Mouse (Mus musculus) heart, embryonic 14.5 days (tissue): ENCODE measurements around the gene Tmc4. TPM values are rescaled to one million over a fixed set of nuclear protein-coding genes. Genes with fewer than 3 reads are reported as not detected.
"Not testable (repeated sequence)": the region's sequence is repeated elsewhere in the genome, so short reads cannot be mapped to it uniquely, and the experiment has no call there.

Experiments used
- ATAC-seq: fragments of 200-750 bp; cut with Nextera tagmentation; 2 replicates; pipeline ENCODE4 v1.8.0; 2017; ENCODE audit warnings: low read depth, moderate TSS enrichment; ENCODE audit not compliant: insufficient number of reproducible peaks, insufficient read depth, low FRiP score
- H3K27ac ChIP-seq, 2 experiments: fragments of 200-500 bp in 1 of 2; fragments of 300-500 bp in 1 of 2; sonication (generic) in 1 of 2; replicated peaks in 1 of 2; 2 replicates each; pipeline ENCODE4 v1.5.1; 2012 to 2014; ENCODE audit warnings: low read depth in 2 of 2, low read length in 2 of 2, control low read depth in 1 of 2, mild to moderate bottlenecking in 1 of 2, mixed read lengths in 1 of 2; ENCODE audit not compliant: control insufficient read depth in 1 of 2, insufficient read depth in 1 of 2
- H3K27me3 ChIP-seq: fragments of 300-500 bp; sonication (generic); 2 replicates; pipeline ENCODE4 v1.6.1; 2014; ENCODE audit warnings: mild to moderate bottlenecking, low read length, control low read depth; ENCODE audit not compliant: control insufficient read depth, insufficient read depth
- H3K36me3 ChIP-seq: fragments of 300-500 bp; sonication (generic); 2 replicates; pipeline ENCODE4 v1.6.1; 2014; ENCODE audit warnings: mild to moderate bottlenecking, control low read depth, low read length, mixed read lengths; ENCODE audit not compliant: control insufficient read depth, insufficient read depth
- H3K4me1 ChIP-seq, 2 experiments: fragments of 200-500 bp in 1 of 2; fragments of 300-500 bp in 1 of 2; sonication (generic) in 1 of 2; 2 replicates each; pipeline ENCODE4 v1.6.1; 2012 to 2014; ENCODE audit warnings: low read length in 2 of 2, control low read depth in 1 of 2, mixed read lengths in 1 of 2; ENCODE audit not compliant: control insufficient read depth in 2 of 2, insufficient read depth in 2 of 2
- H3K4me2 ChIP-seq: fragments of 300-500 bp; sonication (generic); 2 replicates; pipeline ENCODE4 v1.6.1; 2014; ENCODE audit warnings: mild to moderate bottlenecking, low read length
- H3K4me3 ChIP-seq, 2 experiments: fragments of 200-500 bp in 1 of 2; fragments of 300-500 bp in 1 of 2; sonication (generic) in 1 of 2; 2 replicates each; pipeline ENCODE4 v1.5.1; 2012 to 2014; ENCODE audit warnings: low read length in 2 of 2, mild to moderate bottlenecking in 2 of 2, control low read depth in 1 of 2, low read depth in 1 of 2, moderate library complexity in 1 of 2; ENCODE audit not compliant: control insufficient read depth in 1 of 2, insufficient read depth in 1 of 2
- H3K9ac ChIP-seq: fragments of 300-500 bp; sonication (generic); 2 replicates; pipeline ENCODE4 v1.6.1; 2014; ENCODE audit warnings: mild to moderate bottlenecking, low read length
- H3K9me3 ChIP-seq: fragments of 300-500 bp; sonication (generic); 2 replicates; pipeline ENCODE4 v1.6.1; 2016; ENCODE audit warnings: low read length, control low read depth; ENCODE audit not compliant: control insufficient read depth
- WGBS: fragments of 180-500 bp; shearing (Covaris S2); extraction: QIAGEN DNeasy Blood & Tissue Kit; methylation state at CpG from one replicate; pipeline ENCODE4 v1.1.7; 2014; 5-methylcytosine and 5-hydroxymethylcytosine counted together
- polyA plus RNA-seq: library from polyadenylated mRNA; unstranded; fragments of >200 nt; fragmentation: Nextera tagmentation; extraction: Ambion mirVana; gene quantifications from 2 replicates; pipeline ENCODE4 v1.2.1, GENCODE M21; 2014

Gene Tmc4
- polyA plus RNA-seq: 2.9 and 3.9 TPM in 2 replicates

DNA sequence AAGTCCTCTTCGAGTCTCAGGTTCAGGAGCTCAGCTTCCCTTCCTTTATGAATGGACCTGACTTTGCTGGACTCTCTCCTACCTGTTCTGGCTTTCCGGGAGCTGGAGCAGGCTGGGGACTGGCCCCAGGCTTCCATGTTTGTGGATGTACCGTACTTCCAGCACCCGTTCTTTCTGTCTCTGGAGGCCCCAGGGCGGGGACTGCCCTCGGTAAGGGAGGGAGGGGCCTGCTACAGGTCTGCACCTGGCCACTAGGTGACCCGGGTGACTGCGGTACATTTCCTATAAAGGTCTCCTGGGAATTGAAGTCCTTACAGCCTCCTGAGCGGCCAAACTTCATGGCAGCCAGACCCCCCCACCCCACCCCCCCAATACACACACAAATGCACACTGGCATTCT is at the start of gene Tmc4:
Tmc4 (minus strand) TSS at position 212 of the 400 bp plus-strand sequence.
- Histone ChIP-seq H3K9me3 (no peaks in the 10 kb centered on the region), H3K4me2 (no peak within 1 kb of the TSS), H3K36me3 (0 out of 2 replicates have a peak, but pooled peaks cover 9% of the 10 kb centered on the region), H3K27me3 (no peaks in the 10 kb centered on the region), H3K4me3 (no peak within 1 kb of the TSS), H3K4me1 (no peaks in the 10 kb centered on the region), H3K9ac (no peak within 1 kb of the TSS), H3K27ac (no peak within 1 kb of the TSS)
- 58% methylated on average over 9 of the region's 9 CpGs for WGBS
- ATAC-seq: no peak

DNA sequence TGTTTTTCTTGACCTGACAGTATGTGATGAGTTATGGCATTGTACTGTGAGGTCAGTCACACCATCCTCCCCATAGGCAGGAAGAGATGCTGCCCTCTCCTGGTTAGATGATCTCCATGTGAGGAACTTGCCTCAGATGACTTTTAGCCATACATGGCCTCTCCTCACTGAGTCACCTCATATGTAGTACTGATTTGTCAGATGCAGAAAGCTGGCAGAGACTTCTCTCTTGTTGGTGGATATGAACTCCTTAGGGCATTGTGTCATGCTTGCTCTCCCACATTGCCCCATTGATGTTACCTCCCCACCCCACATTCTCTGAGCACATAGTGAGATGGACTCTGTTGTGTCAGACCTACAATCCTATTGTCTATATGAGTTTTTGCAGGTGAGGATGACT is 48.1 kb upstream of the Tmc4 start:
- not testable (repeated sequence) for H3K9ac ChIP-seq, H3K9me3 ChIP-seq, H3K4me3 ChIP-seq, ATAC-seq, H3K27me3 ChIP-seq, H3K27ac ChIP-seq, H3K36me3 ChIP-seq, H3K4me1 ChIP-seq, H3K4me2 ChIP-seq

DNA sequence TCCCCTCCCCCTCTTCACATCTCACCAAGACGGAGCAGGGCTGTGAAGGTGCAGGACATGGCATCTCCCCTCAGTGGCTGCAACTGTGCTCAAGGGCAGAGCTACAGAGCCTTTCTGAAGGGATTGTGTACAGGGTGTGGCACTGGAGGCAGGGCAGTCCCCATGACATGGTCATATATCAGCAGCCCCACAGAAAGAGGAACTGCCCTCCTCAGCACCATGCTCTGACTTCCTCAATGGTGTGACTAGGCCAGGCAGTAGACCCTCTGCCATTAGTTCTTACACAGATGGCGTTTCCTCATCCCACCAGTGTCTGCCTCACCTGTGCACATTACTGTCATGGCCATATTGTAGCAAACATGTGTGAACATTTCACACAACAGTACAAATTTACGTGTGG is 42.9 kb upstream of the Tmc4 start, which contains the start of gene Pirb:
Pirb (minus strand) TSS at position 124 of the 400 bp plus-strand sequence.
- not testable (repeated sequence) for H3K4me1 ChIP-seq, H3K4me2 ChIP-seq, H3K9ac ChIP-seq, H3K4me3 ChIP-seq, H3K36me3 ChIP-seq, H3K27me3 ChIP-seq, H3K9me3 ChIP-seq, H3K27ac ChIP-seq, ATAC-seq
- no CpG with 5 or more reads among the region's 3 CpGs for WGBS

DNA sequence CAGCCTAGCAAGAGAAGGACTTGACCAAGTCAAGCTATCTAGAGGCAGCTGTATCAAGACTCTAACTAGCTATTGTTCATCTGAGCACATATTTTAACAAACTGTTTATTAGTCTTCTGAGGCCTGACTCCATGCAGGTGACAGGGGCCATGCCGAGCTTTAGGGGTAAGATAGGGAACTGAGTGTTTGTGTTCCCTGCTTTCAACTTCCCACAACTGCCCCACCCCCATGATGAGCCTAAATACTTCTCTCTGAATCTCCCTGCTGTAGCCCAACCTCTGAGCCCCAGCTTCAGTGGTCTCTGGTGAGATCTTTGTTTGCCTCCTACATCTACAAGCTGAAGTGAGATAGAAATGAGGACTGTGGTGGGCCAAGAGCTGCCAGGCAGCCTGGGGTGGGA is 37.9 kb upstream of the Tmc4 start:
- Histone ChIP-seq H3K9me3 (no peaks in the 10 kb centered on the region), H3K4me3 (no peak overlapping the region), H3K27me3 (no peaks in the 10 kb centered on the region), H3K36me3 (peaks cover 2% of the 10 kb centered on the region; the same call in 1 of the 2 replicates), H3K4me1 (no peaks in the 10 kb centered on the region), H3K27ac (no peak overlapping the region), H3K4me2 (no peak overlapping the region), H3K9ac (no peak overlapping the region)
- ATAC-seq: no peak
- 39% methylated on average over 1 of the region's 1 CpGs for WGBS

DNA sequence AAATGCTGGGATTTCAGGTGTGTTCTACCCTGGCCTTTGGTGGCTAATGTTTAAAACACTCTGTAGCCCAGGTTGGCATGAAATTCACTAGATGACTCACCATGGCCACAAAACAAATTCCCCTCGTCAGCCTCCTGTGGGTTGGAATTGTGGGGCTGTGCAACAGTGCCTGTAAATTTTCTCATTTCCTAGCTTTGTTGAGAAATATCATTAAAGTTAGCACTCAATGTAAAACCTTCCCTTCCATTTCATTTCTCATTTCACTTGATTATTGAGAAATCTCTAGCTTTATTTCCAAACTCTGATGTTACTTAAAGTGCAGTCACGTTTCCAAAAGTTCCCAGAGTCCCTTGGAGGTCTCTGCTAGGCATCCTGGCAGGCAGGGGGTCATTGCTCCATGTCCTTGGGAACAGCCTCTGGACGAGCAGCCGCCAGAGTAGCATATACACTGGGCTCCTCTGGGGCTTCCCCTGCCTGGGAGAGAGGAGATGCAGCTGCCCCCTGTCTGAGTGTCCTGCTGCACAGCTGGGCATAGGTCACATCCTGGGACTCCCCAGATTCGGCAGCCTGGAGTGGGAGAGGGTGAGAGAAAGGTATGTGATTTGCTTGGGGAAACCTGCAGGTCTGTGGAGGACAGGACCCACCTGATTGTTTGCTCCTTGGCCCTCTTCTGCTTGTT is 35.0 kb upstream of the Tmc4 start:
- no peak for ATAC-seq
- no peak overlapping the region for H3K4me3 ChIP-seq
- no peaks in the 10 kb centered on the region for H3K27me3 ChIP-seq
- H3K9me3 ChIP-seq: no peaks in the 10 kb centered on the region
- H3K9ac ChIP-seq: no peak overlapping the region
- peaks cover 13% of the 10 kb centered on the region for H3K36me3 ChIP-seq
- no peaks in the 10 kb centered on the region for H3K4me1 ChIP-seq
- H3K27ac ChIP-seq: no peak overlapping the region
- WGBS: 29% methylated on average over 5 of the region's 5 CpGs
- no peak overlapping the region for H3K4me2 ChIP-seq

DNA sequence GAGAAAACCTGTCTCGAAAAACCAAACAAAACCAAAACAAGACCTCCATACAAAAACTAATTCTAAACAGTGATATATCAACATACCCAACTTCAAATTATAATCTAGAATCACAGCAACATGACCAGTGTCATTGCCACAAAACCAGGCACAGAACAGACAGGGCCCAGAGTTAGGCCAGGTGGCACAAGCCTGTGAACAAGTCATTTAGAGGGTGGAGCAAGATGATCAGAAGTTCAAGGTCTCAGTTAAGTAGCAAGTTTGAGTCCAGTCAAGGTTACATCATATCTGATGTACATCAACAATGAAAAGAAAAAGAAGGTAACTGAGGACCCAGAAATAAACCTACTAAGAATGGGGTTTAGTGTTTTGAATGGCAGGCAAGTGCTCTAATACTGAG is 31.6 kb upstream of the Tmc4 start:
- Histone ChIP-seq H3K36me3 (peaks cover 41% of the 10 kb centered on the region), H3K4me3 (no peak overlapping the region), H3K9me3 (no peaks in the 10 kb centered on the region), H3K4me1 (peaks cover 5 to 20% of the 10 kb centered on the region in 2 experiments), H3K4me2 (no peak overlapping the region), H3K27ac (no peak overlapping the region), H3K9ac (no peak overlapping the region), H3K27me3 (no peaks in the 10 kb centered on the region)
- WGBS: 77% methylated on average over 1 of the region's 1 CpGs
- no peak for ATAC-seq

DNA sequence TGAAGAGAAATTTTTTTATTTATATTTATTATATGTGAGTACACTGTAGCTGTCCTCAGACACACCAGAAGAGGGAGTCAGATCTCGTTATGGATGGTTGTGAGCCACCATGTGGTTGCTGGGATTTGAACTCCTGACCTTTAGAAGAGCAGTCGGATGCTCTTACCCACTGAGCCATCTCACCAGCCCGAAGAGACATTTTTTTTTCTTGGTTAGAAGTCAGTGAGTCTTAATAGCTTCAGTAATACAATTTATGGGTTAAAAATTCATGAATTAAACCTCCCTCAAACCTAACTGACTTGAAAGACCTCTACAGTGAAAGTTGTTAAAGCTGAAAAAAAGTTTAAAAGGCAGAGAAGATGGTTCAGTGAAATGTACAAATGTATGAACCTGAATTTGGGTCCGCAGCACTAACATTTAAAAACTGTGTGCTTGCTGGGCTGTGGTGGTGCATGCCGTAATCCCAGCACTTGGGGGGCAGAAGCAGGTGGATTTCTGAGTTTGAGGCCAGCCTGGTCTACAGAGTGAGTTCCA is 31.2 kb upstream of the Tmc4 start:
- H3K9me3 ChIP-seq, H3K4me2 ChIP-seq, H3K9ac ChIP-seq, H3K27ac ChIP-seq, H3K4me3 ChIP-seq, H3K27me3 ChIP-seq, ATAC-seq: not testable (repeated sequence)
- H3K36me3 ChIP-seq: peaks cover 41% of the 10 kb centered on the region
- WGBS: 45% methylated on average over 5 of the region's 5 CpGs
- H3K4me1 ChIP-seq: peaks cover 5 to 20% of the 10 kb centered on the region in 2 experiments
